Mouse (Mus musculus) embryonic facial prominence, embryonic 13.5 days (tissue): ENCODE measurements around the gene Dcbld2. TPM values are rescaled to one million over a fixed set of nuclear protein-coding genes. Genes with fewer than 3 reads are reported as not detected.
"Not testable (repeated sequence)": the region's sequence is repeated elsewhere in the genome, so short reads cannot be mapped to it uniquely, and the experiment has no call there.

Experiments
- ATAC-seq: fragments of 200-750 bp; cut with Nextera tagmentation; 2 replicates; pipeline ENCODE4 v1.8.0; 2017; ENCODE audit warnings: low read depth; ENCODE audit not compliant: insufficient number of reproducible peaks, insufficient read depth, low FRiP score, low TSS enrichment
- H3K27ac ChIP-seq: fragments of 300-500 bp; sonication (generic); 2 replicates; pipeline ENCODE4 v1.5.1; 2015; ENCODE audit warnings: moderate library complexity, mild to moderate bottlenecking, inconsistent platforms
- H3K27me3 ChIP-seq: fragments of 300-500 bp; sonication (generic); 2 replicates; pipeline ENCODE4 v1.6.1; 2015; ENCODE audit warnings: mild to moderate bottlenecking, inconsistent platforms
- H3K36me3 ChIP-seq: fragments of 300-500 bp; sonication (generic); 2 replicates; pipeline ENCODE4 v1.6.1; 2015; ENCODE audit warnings: mild to moderate bottlenecking, inconsistent platforms
- H3K4me1 ChIP-seq: fragments of 300-500 bp; sonication (generic); 2 replicates; pipeline ENCODE4 v1.6.1; 2015; ENCODE audit warnings: inconsistent platforms
- H3K4me2 ChIP-seq: fragments of 300-500 bp; sonication (generic); 2 replicates; pipeline ENCODE4 v1.6.1; 2015; ENCODE audit warnings: moderate library complexity, mild to moderate bottlenecking, inconsistent platforms
- H3K4me3 ChIP-seq: fragments of 300-500 bp; sonication (generic); 2 replicates; pipeline ENCODE4 v1.5.1; 2015; ENCODE audit warnings: mild to moderate bottlenecking, inconsistent platforms
- H3K9ac ChIP-seq: fragments of 300-500 bp; sonication (generic); 2 replicates; pipeline ENCODE4 v1.6.1; 2015; ENCODE audit warnings: mild to moderate bottlenecking, inconsistent platforms
- H3K9me3 ChIP-seq: fragments of 300-500 bp; sonication (generic); 2 replicates; pipeline ENCODE4 v1.6.1; 2016; ENCODE audit warnings: inconsistent platforms
- WGBS: fragments of 180-500 bp; shearing (Covaris S2); methylation state at CpG from one replicate; pipeline ENCODE4 v1.1.7; 2015; ENCODE audit warnings: mixed read lengths; 5-methylcytosine and 5-hydroxymethylcytosine counted together
- polyA plus RNA-seq: library from polyadenylated mRNA; unstranded; fragments of >200 nt; fragmentation: Nextera tagmentation; extraction: Ambion mirVana; gene quantifications from 2 replicates; pipeline ENCODE4 v1.2.1, GENCODE M21; 2015

Gene Dcbld2
- polyA plus RNA-seq, 1 experiment from 2014 or later, result 5.6 TPM

- H3K36me3 ChIP-seq, result peaks cover 19% of the 10 kb centered on the region
- H3K9me3 ChIP-seq, result no peaks in the 10 kb centered on the region
- no peak overlapping the region for H3K9ac ChIP-seq
- H3K27me3 ChIP-seq, result no peaks in the 10 kb centered on the region
- H3K4me1 ChIP-seq, result no peaks in the 10 kb centered on the region
- no peak for ATAC-seq
- 90% methylated on average over 5 of the region's 5 CpGs for WGBS
- H3K27ac ChIP-seq, result no peak overlapping the region
- no peak overlapping the region for H3K4me2 ChIP-seq
- H3K4me3 ChIP-seq, result no peak overlapping the region
Measured at GRCm38 (mm10) chr16:58451647-58452046, 43.4 kb downstream of the Dcbld2 start.

- H3K27ac ChIP-seq, result no peak overlapping the region
- no peaks in the 10 kb centered on the region for H3K9me3 ChIP-seq
- H3K4me1 ChIP-seq, result no peaks in the 10 kb centered on the region
- H3K27me3 ChIP-seq, result no peaks in the 10 kb centered on the region
- H3K9ac ChIP-seq, result no peak overlapping the region
- no peak for ATAC-seq
- WGBS, result 73% methylated on average over 3 of the region's 3 CpGs
- no peak overlapping the region for H3K4me2 ChIP-seq
- H3K36me3 ChIP-seq, result peaks cover 24% of the 10 kb centered on the region
- no peak overlapping the region for H3K4me3 ChIP-seq
Measured at GRCm38 (mm10) chr16:58453138-58453537, 44.9 kb downstream of the Dcbld2 start.

GRCm38 (mm10) chr16:58453820-58454219 lies 45.6 kb downstream of the Dcbld2 start:
- ATAC-seq, result no peak
- no peaks in the 10 kb centered on the region for H3K4me1 ChIP-seq

GRCm38 (mm10) chr16:58454617-58455016 lies 46.4 kb downstream of the Dcbld2 start:
- H3K36me3 ChIP-seq, result peaks cover 32% of the 10 kb centered on the region
- WGBS, result 71% methylated on average over 8 of the region's 8 CpGs
- H3K27me3 ChIP-seq, result no peaks in the 10 kb centered on the region
- no peak overlapping the region for H3K4me2 ChIP-seq
- H3K4me1 ChIP-seq, result no peaks in the 10 kb centered on the region
- no peak overlapping the region for H3K27ac ChIP-seq
- no peak overlapping the region for H3K9ac ChIP-seq
- ATAC-seq, result no peak
- H3K9me3 ChIP-seq, result no peaks in the 10 kb centered on the region
- no peak overlapping the region for H3K4me3 ChIP-seq

More at GRCm38 (mm10) chr16:58453820-58454219, 45.6 kb downstream of the Dcbld2 start:
- H3K27ac ChIP-seq, result no peak overlapping the region
- no peaks in the 10 kb centered on the region for H3K9me3 ChIP-seq
- no peak overlapping the region for H3K9ac ChIP-seq
- H3K4me3 ChIP-seq, result no peak overlapping the region
- H3K4me2 ChIP-seq, result no peak overlapping the region
- H3K27me3 ChIP-seq, result no peaks in the 10 kb centered on the region
- peaks cover 30% of the 10 kb centered on the region for H3K36me3 ChIP-seq

GRCm38 (mm10) chr16:58455118-58455517 lies 46.9 kb downstream of the Dcbld2 start:
- no peak for ATAC-seq
- H3K9me3 ChIP-seq, result no peaks in the 10 kb centered on the region
- peaks cover 36% of the 10 kb centered on the region for H3K36me3 ChIP-seq
- 86% methylated on average over 5 of the region's 5 CpGs for WGBS
- no peaks in the 10 kb centered on the region for H3K27me3 ChIP-seq
- no peak overlapping the region for H3K4me3 ChIP-seq
- no peak overlapping the region for H3K27ac ChIP-seq
- no peak overlapping the region for H3K9ac ChIP-seq
- H3K4me1 ChIP-seq, result no peaks in the 10 kb centered on the region
- H3K4me2 ChIP-seq, result no peak overlapping the region

- no peaks in the 10 kb centered on the region for H3K27me3 ChIP-seq
- ATAC-seq, result no peak
- H3K36me3 ChIP-seq, result peaks cover 40% of the 10 kb centered on the region
- H3K9ac ChIP-seq, result no peak overlapping the region
- no peaks in the 10 kb centered on the region for H3K9me3 ChIP-seq
- H3K4me3 ChIP-seq, result no peak overlapping the region
- H3K4me2 ChIP-seq, result no peak overlapping the region
- no peak overlapping the region for H3K27ac ChIP-seq
- H3K4me1 ChIP-seq, result no peaks in the 10 kb centered on the region
- 91% methylated on average over 5 of the region's 5 CpGs for WGBS
Measured at GRCm38 (mm10) chr16:58456445-58456844, 48.2 kb downstream of the Dcbld2 start.

- Histone ChIP-seq H3K27ac (no peak overlapping the region), H3K4me3 (no peak overlapping the region), H3K9ac (no peak overlapping the region), H3K9me3 (no peaks in the 10 kb centered on the region), H3K4me2 (no peak overlapping the region), H3K27me3 (no peaks in the 10 kb centered on the region), H3K4me1 (no peaks in the 10 kb centered on the region), H3K36me3 (peaks cover 39% of the 10 kb centered on the region)
- ATAC-seq, result no peak
- WGBS, result 87% methylated on average over 6 of the region's 6 CpGs
Measured at GRCm38 (mm10) chr16:58456991-58457390, 48.7 kb downstream of the Dcbld2 start.

GRCm38 (mm10) chr16:58459966-58460365 lies 51.7 kb downstream of the Dcbld2 start:
- H3K36me3 ChIP-seq, result peaks cover 66% of the 10 kb centered on the region
- 49% methylated on average over 3 of the region's 3 CpGs for WGBS
- not testable (repeated sequence) for ATAC-seq

GRCm38 (mm10) chr16:58460386-58460785 lies 52.1 kb downstream of the Dcbld2 start:
- Histone ChIP-seq H3K4me3 (no peak overlapping the region), H3K9ac (no peak overlapping the region), H3K4me1 (no peaks in the 10 kb centered on the region), H3K36me3 (peaks cover 70% of the 10 kb centered on the region), H3K4me2 (no peak overlapping the region), H3K9me3 (no peaks in the 10 kb centered on the region), H3K27me3 (no peaks in the 10 kb centered on the region), H3K27ac (no peak overlapping the region)
- ATAC-seq, result no peak
- WGBS, result 92% methylated on average over 10 of the region's 10 CpGs

More at GRCm38 (mm10) chr16:58459966-58460365, 51.7 kb downstream of the Dcbld2 start:
- H3K4me1 ChIP-seq, H3K27me3 ChIP-seq, H3K9me3 ChIP-seq, H3K9ac ChIP-seq, H3K4me2 ChIP-seq, H3K4me3 ChIP-seq, H3K27ac ChIP-seq: not testable (repeated sequence)

- no peak overlapping the region for H3K27ac ChIP-seq
- H3K4me3 ChIP-seq, result no peak overlapping the region
- no peaks in the 10 kb centered on the region for H3K27me3 ChIP-seq
- H3K4me2 ChIP-seq, result no peak overlapping the region
- no peaks in the 10 kb centered on the region for H3K4me1 ChIP-seq
- ATAC-seq, result no peak
- WGBS, result 93% methylated on average over 2 of the region's 2 CpGs
- H3K9ac ChIP-seq, result no peak overlapping the region
- peaks cover 80% of the 10 kb centered on the region for H3K36me3 ChIP-seq
- no peaks in the 10 kb centered on the region for H3K9me3 ChIP-seq
Measured at GRCm38 (mm10) chr16:58461856-58462518, 53.7 kb downstream of the Dcbld2 start.

GRCm38 (mm10) chr16:58462519-58462918 lies 54.3 kb downstream of the Dcbld2 start:
- H3K36me3 ChIP-seq, result peaks cover 78% of the 10 kb centered on the region

GRCm38 (mm10) chr16:58464051-58464450 lies 55.8 kb downstream of the Dcbld2 start:
- no peak overlapping the region for H3K27ac ChIP-seq
- H3K36me3 ChIP-seq, result peaks cover 70% of the 10 kb centered on the region
- no peak overlapping the region for H3K4me3 ChIP-seq
- no peak overlapping the region for H3K4me2 ChIP-seq
- no peaks in the 10 kb centered on the region for H3K27me3 ChIP-seq
- no peak overlapping the region for H3K9ac ChIP-seq
- 88% methylated on average over 14 of the region's 14 CpGs for WGBS
- no peak for ATAC-seq
- H3K9me3 ChIP-seq, result no peaks in the 10 kb centered on the region
- no peaks in the 10 kb centered on the region for H3K4me1 ChIP-seq

More at GRCm38 (mm10) chr16:58462519-58462918, 54.3 kb downstream of the Dcbld2 start:
- H3K9me3 ChIP-seq, result no peaks in the 10 kb centered on the region
- H3K9ac ChIP-seq, result no peak overlapping the region
- no peaks in the 10 kb centered on the region for H3K4me1 ChIP-seq
- no peaks in the 10 kb centered on the region for H3K27me3 ChIP-seq
- H3K27ac ChIP-seq, result no peak overlapping the region
- no peak for ATAC-seq
- H3K4me3 ChIP-seq, result no peak overlapping the region
- 89% methylated on average over 2 of the region's 2 CpGs for WGBS
- H3K4me2 ChIP-seq, result no peak overlapping the region
